Mouse (Mus musculus) hindbrain, embryonic 10.5 days (tissue): Measurements from ENCODE around the gene Unc5cl. TPM values are rescaled to one million over a fixed set of nuclear protein-coding genes. Genes with fewer than 3 reads are reported as not detected.
"Not testable (repeated sequence)": the region's sequence is repeated elsewhere in the genome, so short reads cannot be mapped to it uniquely, and the experiment has no call there.

Source experiments
- DNase-seq: peaks from one replicate; pipeline ENCODE4 v3.0.0-alpha.2; 2017; ENCODE audit warnings: low spot score
- H3K27ac ChIP-seq: fragments of 300-500 bp; sonication (generic); 2 replicates; pipeline ENCODE4 v1.5.1; 2016; ENCODE audit warnings: mild to moderate bottlenecking, moderate library complexity
- H3K27me3 ChIP-seq: fragments of 300-500 bp; sonication (generic); 2 replicates; pipeline ENCODE4 v1.6.1; 2016; ENCODE audit warnings: mild to moderate bottlenecking; ENCODE audit not compliant: poor library complexity, insufficient read depth, severe bottlenecking
- H3K36me3 ChIP-seq: fragments of 300-500 bp; sonication (generic); 2 replicates; pipeline ENCODE4 v1.6.1; 2016; ENCODE audit warnings: mild to moderate bottlenecking, moderate library complexity
- H3K4me1 ChIP-seq: fragments of 300-500 bp; sonication (generic); replicated peaks from 2 replicates; pipeline ENCODE4 v1.6.1; 2016; ENCODE audit warnings: mild to moderate bottlenecking
- H3K4me3 ChIP-seq: fragments of 300-500 bp; sonication (generic); 2 replicates; pipeline ENCODE4 v1.5.1; 2016; ENCODE audit warnings: mild to moderate bottlenecking, moderate library complexity
- H3K9me3 ChIP-seq: fragments of 300-500 bp; sonication (generic); 2 replicates; pipeline ENCODE4 v1.6.1; 2016; ENCODE audit warnings: mild to moderate bottlenecking, moderate library complexity
- WGBS: fragments of 180-500 bp; shearing (Covaris S2); methylation state at CpG from one replicate; pipeline ENCODE4 v1.1.7; 2016; 5-methylcytosine and 5-hydroxymethylcytosine counted together
- polyA plus RNA-seq: library from polyadenylated mRNA; unstranded; fragments of >200 nt; fragmentation: Nextera tagmentation; extraction: Ambion mirVana; gene quantifications from 2 replicates; pipeline ENCODE4 v1.2.1, GENCODE M21; 2016

The Unc5cl gene
- polyA plus RNA-seq, 1 experiment from 2014 or later, result 0.07 TPM

DNA sequence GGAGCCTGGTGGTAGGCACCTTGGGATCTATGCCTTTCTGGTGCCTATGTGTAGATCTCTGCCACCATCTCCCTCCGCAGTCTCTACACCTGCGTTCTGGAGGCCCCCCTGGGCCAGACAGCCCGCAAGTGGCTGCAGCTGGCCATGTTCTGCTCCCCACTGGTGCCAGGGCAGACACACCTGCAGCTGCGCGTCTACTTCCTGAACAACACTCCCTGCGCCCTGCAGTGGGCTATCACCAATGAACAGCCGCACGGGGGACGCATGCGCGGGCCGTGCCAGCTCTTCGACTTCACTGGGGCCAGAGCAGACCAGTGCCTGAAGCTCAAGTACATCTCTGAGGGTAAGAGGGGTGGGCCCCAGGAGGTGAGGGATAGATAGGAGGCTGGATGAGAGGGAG is 7.4 kb downstream of the Unc5cl start:
- H3K27me3 ChIP-seq, result peaks cover 25% of the 10 kb centered on the region
- H3K4me3 ChIP-seq, result no peak overlapping the region
- DNase-seq, result no peak
- no peaks in the 10 kb centered on the region for H3K36me3 ChIP-seq
- peaks cover 5% of the 10 kb centered on the region for H3K4me1 ChIP-seq
- WGBS, result 95% methylated on average over 13 of the region's 13 CpGs
- H3K27ac ChIP-seq, result no peak overlapping the region
- H3K9me3 ChIP-seq, result no peaks in the 10 kb centered on the region

DNA sequence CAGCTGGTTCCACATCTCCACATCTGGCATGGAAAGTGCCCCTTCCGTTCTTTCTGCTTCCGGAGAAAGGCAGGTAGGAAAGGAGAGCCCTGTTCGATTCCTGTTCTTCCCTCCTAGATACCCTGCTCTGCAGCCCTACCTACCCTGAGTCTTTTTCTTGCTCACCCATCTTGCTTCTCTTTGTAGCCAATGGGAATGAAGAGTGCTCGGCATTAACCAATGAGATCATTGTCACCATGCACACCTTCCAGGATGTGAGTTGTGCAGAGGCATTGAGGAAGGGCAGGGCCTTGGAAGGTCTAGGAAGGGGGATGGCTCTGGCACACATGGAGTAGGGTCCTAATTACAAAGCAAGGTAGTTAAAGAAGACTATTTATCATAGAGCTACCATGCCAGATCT is 8.7 kb downstream of the Unc5cl start:
- H3K9me3 ChIP-seq, result no peaks in the 10 kb centered on the region
- H3K27ac ChIP-seq, result no peak overlapping the region
- DNase-seq, result no peak
- no peak overlapping the region for H3K4me3 ChIP-seq
- H3K36me3 ChIP-seq, result no peaks in the 10 kb centered on the region
- H3K27me3 ChIP-seq, result peaks cover 29% of the 10 kb centered on the region
- 88% methylated on average over 4 of the region's 4 CpGs for WGBS
- peaks cover 14% of the 10 kb centered on the region for H3K4me1 ChIP-seq

DNA sequence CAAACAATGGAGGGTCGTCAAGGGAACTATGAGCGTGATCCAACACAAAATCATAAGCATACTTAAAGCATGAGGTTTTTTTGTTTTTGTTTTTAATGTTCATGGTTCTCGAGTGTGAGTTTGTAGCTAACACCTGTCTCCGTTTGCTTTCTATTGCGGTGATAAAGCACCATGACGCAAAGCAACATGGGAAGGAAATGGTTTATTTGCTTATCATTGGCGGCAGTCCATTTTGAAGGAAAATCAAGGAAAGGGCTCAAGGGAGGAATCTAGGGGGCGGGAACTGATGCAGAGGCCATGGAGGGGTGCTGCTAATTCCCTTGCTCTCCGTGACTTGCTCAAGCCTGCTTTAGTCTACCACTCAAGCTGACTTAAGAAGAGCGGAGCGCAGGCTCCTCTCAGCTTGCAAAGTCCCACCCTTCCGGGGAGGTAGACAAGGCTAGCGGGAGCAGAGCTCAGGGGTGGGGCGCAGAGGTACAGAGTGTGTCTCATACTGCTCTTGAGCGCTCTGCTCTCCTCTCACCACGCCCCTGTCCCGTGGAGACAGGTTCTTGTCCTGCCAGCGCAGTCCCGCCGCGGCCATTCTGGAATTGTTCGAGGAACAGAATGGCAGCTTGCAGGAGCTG is 12.2 kb downstream of the Unc5cl start:
- no peaks in the 10 kb centered on the region for H3K36me3 ChIP-seq
- no peak overlapping the region for H3K27ac ChIP-seq
- H3K9me3 ChIP-seq, result no peaks in the 10 kb centered on the region
- whole genome bisulfite sequencing, result 41% methylated on average over 22 of the region's 22 CpGs
- H3K4me1 ChIP-seq, result peaks cover 13% of the 10 kb centered on the region
- DNase-seq, result no peak
- peak overlapping the region; percentile 33 for H3K4me3 ChIP-seq
- H3K27me3 ChIP-seq, result peaks cover 29% of the 10 kb centered on the region

DNA sequence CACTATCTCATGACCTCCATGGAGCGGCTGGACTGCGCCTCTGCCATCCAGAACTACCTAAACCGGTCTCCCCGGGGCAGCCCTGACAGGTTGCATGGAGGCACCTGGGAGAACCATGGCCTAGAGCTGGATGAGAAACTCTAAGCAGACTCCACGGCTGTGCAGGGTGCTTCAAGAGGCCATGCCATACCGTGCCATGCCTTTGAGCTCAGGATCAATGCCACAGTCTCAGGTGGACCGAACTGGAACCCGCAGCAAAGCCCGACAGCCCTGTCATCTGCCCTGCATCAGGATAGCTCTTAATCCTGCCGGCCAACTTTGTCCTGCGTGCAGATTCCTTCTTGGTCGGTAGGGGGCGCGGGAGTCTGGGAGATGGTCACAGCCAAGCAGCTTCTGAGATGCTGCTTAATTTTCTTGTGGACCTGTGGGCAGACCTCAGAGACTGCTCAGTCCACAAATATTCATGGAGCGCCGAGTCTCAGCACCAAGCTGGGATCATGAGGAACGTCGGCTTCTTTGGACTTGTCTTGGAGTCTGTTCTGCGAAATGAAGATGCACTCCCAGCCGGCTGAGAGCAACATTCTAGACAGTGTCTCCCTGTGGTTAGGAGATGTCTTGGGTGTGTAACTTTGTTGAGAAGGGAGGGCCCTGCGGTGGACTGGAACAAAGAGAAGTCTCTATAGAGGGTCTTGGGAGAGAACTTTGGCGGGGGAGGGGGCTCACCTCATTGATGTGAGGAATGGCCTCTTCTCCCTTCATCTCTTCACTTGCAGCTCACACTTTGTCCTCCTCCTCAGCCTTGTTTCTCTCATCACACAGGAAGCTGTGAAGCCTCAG is 12.9 kb downstream of the Unc5cl start:
- DNase-seq, result peak; percentile 89
- peak overlapping the region; percentile 33 for H3K4me3 ChIP-seq
- peak overlapping the region; percentile 18; the same call in 1 of the 2 replicates for H3K27ac ChIP-seq
- peaks cover 13% of the 10 kb centered on the region for H3K4me1 ChIP-seq
- WGBS, result 13% methylated on average over 22 of the region's 22 CpGs
- peaks cover 29% of the 10 kb centered on the region for H3K27me3 ChIP-seq
- no peaks in the 10 kb centered on the region for H3K36me3 ChIP-seq
- H3K9me3 ChIP-seq, result no peaks in the 10 kb centered on the region

DNA sequence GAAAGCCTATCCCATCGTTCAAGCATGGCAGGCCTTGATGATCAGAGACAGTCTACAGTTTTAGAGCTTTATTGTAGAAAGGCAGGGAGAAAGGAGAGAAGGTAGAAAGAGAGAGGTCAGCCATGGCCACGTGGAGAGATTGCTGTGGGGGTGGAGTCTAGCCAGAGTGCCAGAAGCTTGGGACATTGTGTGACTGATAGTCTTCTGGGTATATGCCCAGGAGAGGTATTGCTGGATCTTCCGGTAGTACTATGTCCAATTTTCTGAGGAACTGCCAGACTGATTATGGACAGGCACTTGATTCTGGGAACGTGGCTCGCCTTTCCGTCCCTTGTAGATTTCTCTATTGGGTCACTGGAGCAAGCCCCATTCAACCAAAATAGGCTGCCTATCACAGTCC is 19.6 kb downstream of the Unc5cl start:
- H3K36me3 ChIP-seq, H3K27ac ChIP-seq, DNase-seq, H3K27me3 ChIP-seq, H3K4me1 ChIP-seq, H3K9me3 ChIP-seq, H3K4me3 ChIP-seq: not testable (repeated sequence)
- WGBS, result 91% methylated on average over 6 of the region's 6 CpGs

DNA sequence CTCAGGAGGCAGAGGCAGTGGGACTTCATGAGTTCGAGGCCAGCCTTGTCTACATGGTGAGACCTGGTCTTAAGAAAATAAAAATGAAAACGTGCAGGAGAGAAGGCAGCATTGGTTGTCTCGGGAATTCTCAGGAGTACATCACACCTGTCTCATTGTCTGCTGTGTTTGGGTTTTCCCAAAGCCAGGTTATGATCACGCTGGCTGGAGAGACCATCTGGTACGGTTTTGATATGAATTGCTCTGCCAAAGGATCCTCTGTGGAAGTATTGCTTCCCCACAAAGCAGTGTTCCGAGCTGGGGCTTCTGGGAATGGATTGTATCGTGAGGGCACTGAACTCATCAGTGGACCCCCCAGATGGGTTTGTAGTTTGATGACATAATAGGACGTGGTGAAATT is 20.7 kb downstream of the Unc5cl start:
- no peaks in the 10 kb centered on the region for H3K27me3 ChIP-seq
- 83% methylated on average over 8 of the region's 8 CpGs for WGBS
- DNase-seq, result no peak
- no peaks in the 10 kb centered on the region for H3K4me1 ChIP-seq
- no peaks in the 10 kb centered on the region for H3K9me3 ChIP-seq
- H3K36me3 ChIP-seq, result no peaks in the 10 kb centered on the region
- no peak overlapping the region for H3K27ac ChIP-seq
- H3K4me3 ChIP-seq, result no peak overlapping the region

DNA sequence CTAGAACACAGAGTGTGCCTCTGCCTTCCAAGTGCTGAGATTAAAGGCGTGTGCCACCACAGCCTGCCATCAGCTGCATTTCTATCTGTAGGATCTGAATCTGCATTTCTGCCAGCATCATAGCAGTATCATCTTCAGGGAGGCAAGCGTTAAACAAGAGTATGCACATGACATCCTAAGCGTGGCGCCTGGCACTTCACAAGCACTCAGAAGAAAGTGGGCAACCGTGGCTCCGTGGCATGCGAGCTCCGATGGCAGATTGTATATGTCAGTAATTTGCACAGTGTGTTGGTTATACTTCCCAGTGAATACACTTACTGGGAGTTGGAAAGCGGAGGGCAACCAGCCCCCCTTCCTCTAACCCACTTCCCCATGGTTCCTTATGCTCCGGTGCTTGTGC is 25.3 kb downstream of the Unc5cl start:
- H3K27ac ChIP-seq, result no peak overlapping the region
- H3K36me3 ChIP-seq, result no peaks in the 10 kb centered on the region
- no peak overlapping the region for H3K4me3 ChIP-seq
- H3K4me1 ChIP-seq, result no peaks in the 10 kb centered on the region
- DNase-seq, result no peak
- WGBS, result 85% methylated on average over 10 of the region's 10 CpGs
- no peaks in the 10 kb centered on the region for H3K27me3 ChIP-seq
- H3K9me3 ChIP-seq, result no peaks in the 10 kb centered on the region

DNA sequence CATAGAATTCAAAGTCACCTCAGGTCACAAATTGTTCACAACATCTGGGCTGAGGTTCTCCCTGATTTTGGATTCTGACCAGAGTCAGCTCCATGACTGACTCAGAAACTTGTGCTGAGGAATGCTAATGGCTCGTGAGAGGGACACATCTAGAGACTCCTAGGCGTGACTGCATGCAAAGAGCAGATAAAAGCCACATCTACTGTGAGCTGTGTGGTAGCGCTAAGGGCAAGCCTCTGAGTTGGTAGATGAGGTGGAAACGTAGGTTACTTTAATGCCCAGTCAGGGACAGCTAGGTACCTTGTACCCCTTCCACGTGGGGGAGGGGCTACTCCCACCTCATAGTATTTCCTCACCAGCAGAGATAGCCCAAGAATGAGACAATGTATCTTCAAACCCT is 29.1 kb downstream of the Unc5cl start:
- Histone ChIP-seq H3K4me1 (no peaks in the 10 kb centered on the region), H3K27me3 (no peaks in the 10 kb centered on the region), H3K27ac (no peak overlapping the region), H3K9me3 (no peaks in the 10 kb centered on the region), H3K36me3 (no peaks in the 10 kb centered on the region), H3K4me3 (no peak overlapping the region)
- no peak for DNase-seq
- WGBS, result 85% methylated on average over 5 of the region's 5 CpGs

DNA sequence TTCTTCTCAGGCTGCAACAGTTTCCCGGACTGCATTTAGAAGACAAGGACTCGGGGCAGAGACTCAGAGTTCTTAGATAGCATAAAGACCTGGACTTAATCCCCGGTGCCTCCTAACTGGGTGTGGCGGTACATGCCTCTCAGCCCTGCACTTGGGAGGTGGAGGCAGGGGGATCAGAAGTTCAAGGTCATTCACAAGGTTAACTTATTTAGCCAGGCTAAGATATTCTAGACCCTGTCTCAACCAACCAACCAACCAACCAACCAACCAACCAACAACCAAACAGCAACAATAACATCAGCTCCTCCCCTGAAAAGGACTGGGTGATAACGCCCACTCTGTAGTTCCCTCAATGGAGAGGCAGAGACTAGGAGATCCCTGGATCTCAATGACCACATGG is 29.5 kb downstream of the Unc5cl start:
- WGBS, result 91% methylated on average over 5 of the region's 5 CpGs

DNA sequence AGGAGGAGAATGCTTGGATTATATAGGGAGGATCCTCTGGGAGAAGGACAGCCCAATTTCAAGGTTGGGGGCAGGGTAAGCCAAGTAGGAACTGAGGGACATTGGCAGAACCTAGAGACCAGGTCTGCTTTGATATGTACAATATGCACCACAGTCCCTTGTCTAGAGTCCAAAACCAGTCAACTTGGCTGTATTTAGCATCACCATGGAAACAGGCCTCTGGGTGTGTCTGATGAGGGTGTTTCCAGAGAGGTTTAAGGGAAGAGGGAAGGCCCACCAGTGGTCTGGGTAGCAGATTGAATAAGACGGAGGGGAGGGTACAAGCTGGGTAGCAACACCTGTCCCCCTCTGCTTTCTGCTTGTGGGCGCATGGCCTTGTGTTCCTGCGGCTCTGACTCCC is 34.8 kb downstream of the Unc5cl start:
- no peak for DNase-seq
- Histone ChIP-seq H3K4me1 (peaks cover 4% of the 10 kb centered on the region; the same call in 1 of the 2 replicates), H3K27ac (no peak overlapping the region), H3K9me3 (no peaks in the 10 kb centered on the region), H3K4me3 (no peak overlapping the region), H3K36me3 (no peaks in the 10 kb centered on the region), H3K27me3 (no peaks in the 10 kb centered on the region)
- 88% methylated on average over 3 of the region's 3 CpGs for WGBS

More for the DNA sequence above, 29.5 kb downstream of the Unc5cl start:
- H3K4me3 ChIP-seq, result no peak overlapping the region
- no peaks in the 10 kb centered on the region for H3K9me3 ChIP-seq
- H3K36me3 ChIP-seq, result no peaks in the 10 kb centered on the region
- DNase-seq, result no peak
- H3K4me1 ChIP-seq, result no peaks in the 10 kb centered on the region
- no peak overlapping the region for H3K27ac ChIP-seq
- H3K27me3 ChIP-seq, result no peaks in the 10 kb centered on the region

DNA sequence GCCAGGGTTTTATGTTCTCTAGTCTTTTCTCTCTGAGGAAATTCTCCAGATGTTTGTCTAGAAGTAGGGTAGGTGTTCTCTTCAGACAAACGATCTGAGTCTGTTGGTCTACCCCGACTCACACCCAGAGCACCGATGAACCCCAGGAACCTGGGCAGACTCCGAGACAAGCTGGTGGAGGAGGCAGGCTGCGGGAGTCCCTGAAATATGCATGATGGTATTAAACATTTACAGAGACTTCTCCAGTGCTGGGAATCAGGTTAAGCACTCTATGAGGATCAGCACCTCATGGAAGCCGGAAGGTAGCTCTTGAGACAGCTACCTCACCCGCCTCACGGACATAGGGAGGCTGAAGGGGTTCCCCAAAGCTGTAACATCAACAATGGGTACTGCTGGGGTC is 37.9 kb downstream of the Unc5cl start:
- H3K27ac ChIP-seq, result no peak overlapping the region
- no peak for DNase-seq
- no peaks in the 10 kb centered on the region for H3K27me3 ChIP-seq
- H3K4me1 ChIP-seq, result peaks cover 4% of the 10 kb centered on the region; the same call in 1 of the 2 replicates
- H3K4me3 ChIP-seq, result no peak overlapping the region
- no peaks in the 10 kb centered on the region for H3K9me3 ChIP-seq
- no peaks in the 10 kb centered on the region for H3K36me3 ChIP-seq
- 94% methylated on average over 8 of the region's 8 CpGs for WGBS

DNA sequence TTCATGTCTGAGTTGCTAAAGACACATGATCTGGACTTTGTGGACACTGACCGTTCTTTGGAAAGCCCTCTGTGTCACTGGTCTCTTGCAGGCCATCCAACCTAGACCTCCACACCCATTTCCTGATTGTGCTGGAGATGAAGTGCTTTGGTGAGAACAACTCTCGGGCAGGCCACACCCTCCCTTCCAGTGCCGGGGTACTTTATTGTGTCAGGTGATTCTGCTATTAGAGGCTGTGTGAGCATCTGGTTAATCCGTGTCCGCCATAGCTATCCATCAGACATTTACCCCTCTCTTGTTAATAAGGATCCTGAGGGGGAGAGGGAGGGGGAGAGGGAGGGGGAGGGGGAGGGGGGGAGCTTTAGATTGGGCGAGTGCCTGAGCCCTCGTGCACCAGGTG is 38.9 kb downstream of the Unc5cl start:
- Histone ChIP-seq H3K36me3 (no peaks in the 10 kb centered on the region), H3K9me3 (no peaks in the 10 kb centered on the region), H3K27ac (no peak overlapping the region), H3K4me3 (no peak overlapping the region), H3K4me1 (peaks cover 4% of the 10 kb centered on the region; the same call in 1 of the 2 replicates), H3K27me3 (no peaks in the 10 kb centered on the region)
- 70% methylated on average over 7 of the region's 7 CpGs for WGBS
- DNase-seq, result no peak

DNA sequence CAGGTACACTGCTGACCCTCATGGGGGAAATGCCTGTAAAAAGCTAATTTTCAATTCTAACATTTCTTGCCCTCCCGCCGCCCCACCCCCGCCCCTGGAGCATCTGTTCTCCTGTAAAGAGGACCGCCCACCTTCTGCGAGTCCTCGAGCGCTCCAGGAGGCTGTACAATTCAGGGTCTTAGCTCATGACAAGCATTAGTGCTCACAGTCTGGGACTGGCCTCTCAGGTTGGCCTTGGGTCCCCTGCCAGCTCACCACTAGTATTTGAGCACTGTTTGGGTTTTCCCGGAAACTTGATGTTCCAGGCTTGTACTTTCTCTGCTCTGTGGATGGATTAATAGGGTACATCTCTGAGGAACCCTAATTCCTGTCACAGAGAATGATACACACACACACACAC is 39.3 kb downstream of the Unc5cl start:
- Histone ChIP-seq H3K27ac (no peak overlapping the region), H3K9me3 (no peaks in the 10 kb centered on the region), H3K4me3 (no peak overlapping the region), H3K27me3 (no peaks in the 10 kb centered on the region), H3K36me3 (no peaks in the 10 kb centered on the region), H3K4me1 (peaks cover 4% of the 10 kb centered on the region; the same call in 1 of the 2 replicates)
- WGBS, result 65% methylated on average over 8 of the region's 8 CpGs
- DNase-seq, result no peak
